Mouse (Mus musculus) lung, postnatal 0 days (tissue): ENCODE measurements around the gene Txndc15.

ENCODE experiments used
- CTCF ChIP-seq: IDR thresholded peaks from 2 replicates; pipeline ENCODE4 v1.5.1; 2016; ENCODE audit warnings: antibody characterized with exemption, mild to moderate bottlenecking
- EP300 ChIP-seq: IDR thresholded peaks from 2 replicates; pipeline ENCODE4 v1.6.1; 2016; ENCODE audit warnings: antibody characterized with exemption, mild to moderate bottlenecking, control low read depth

DNA sequence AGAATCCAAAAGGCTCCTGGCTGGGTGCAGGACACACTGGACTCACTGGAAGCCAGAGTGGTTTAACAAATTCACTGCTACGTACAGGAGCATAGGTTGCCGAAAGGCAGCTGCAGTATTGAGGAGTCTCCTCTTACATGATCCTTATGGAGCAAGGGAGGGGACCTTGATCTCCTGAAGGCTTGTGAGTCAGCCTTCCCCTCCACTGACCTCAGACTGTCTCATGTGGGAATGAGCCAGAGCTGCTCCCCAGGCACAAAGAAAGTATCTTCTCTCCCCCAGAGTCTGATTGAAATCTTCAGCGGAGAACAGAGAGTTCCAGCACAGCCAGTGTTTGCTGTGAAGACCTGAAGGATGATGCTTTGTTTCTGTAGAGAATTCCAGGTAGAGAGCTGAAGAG is 30.9 kb upstream of the Txndc15 start:
- TF ChIP-seq EP300 (no peak), CTCF (no peak)
